Mouse (Mus musculus) MEL (cell line): ENCODE measurements at regions not wholly inside any gene's neighbourhood (a gene's known extent, or its start where the extent isn't known, plus 50 kb on each side); places are given as distances from the start of the nearest gene placed in this dataset.

Experiments
- DNase-seq: peaks from one replicate; pipeline ENCODE4 v3.0.0; 2011; ENCODE audit warnings: low read depth, low spot score
- H3K27ac ChIP-seq: 2 replicates; pipeline ENCODE4 v1.5.1; 2012; ENCODE audit warnings: low read depth, mild to moderate bottlenecking, control low read depth, low read length, moderate library complexity; ENCODE audit not compliant: control insufficient read depth
- H3K27me3 ChIP-seq, 2 experiments: fragments of 150-350 bp in 1 of 2; sonication (generic) in 1 of 2; 2 replicates each; pipeline ENCODE4 v1.6.1; 2012; ENCODE audit warnings: low read length in 2 of 2, mild to moderate bottlenecking in 2 of 2, improper control_type of control experiment in 1 of 2, moderate library complexity in 1 of 2; ENCODE audit not compliant: insufficient read depth in 2 of 2, control insufficient read depth in 1 of 2
- H3K36me3 ChIP-seq, 2 experiments: 2 replicates each; pipeline ENCODE4 v1.6.1; 2012 to 2014; ENCODE audit warnings: low read length in 2 of 2, improper control_type of control experiment in 1 of 2, inconsistent platforms in 1 of 2, mild to moderate bottlenecking in 1 of 2; ENCODE audit not compliant: insufficient read depth in 2 of 2, control insufficient read depth in 1 of 2
- H3K4me1 ChIP-seq, 2 experiments: fragments of 150-350 bp in 1 of 2; sonication (generic) in 1 of 2; 2 replicates each; pipeline ENCODE4 v1.6.1; 2012; ENCODE audit warnings: low read length in 2 of 2, improper control_type of control experiment in 1 of 2, mild to moderate bottlenecking in 1 of 2; ENCODE audit not compliant: insufficient read depth in 2 of 2, control insufficient read depth in 1 of 2
- H3K4me3 ChIP-seq, 2 experiments: fragments of 150-350 bp in 1 of 2; sonication (generic) in 1 of 2; 2 replicates each; pipeline ENCODE4 v1.5.1; 2012; ENCODE audit warnings: low read depth in 2 of 2, low read length in 2 of 2, mild to moderate bottlenecking in 2 of 2, moderate library complexity in 2 of 2, control low read depth in 1 of 2, improper control_type of control experiment in 1 of 2; ENCODE audit not compliant: control insufficient read depth in 1 of 2, insufficient read depth in 1 of 2
- H3K79me2 ChIP-seq: 2 replicates; pipeline ENCODE4 v1.6.1; 2012; ENCODE audit warnings: mild to moderate bottlenecking, low read length, moderate library complexity; ENCODE audit not compliant: control insufficient read depth, poor library complexity, insufficient read depth
- H3K9ac ChIP-seq: 2 replicates; pipeline ENCODE4 v1.6.1; 2012; ENCODE audit warnings: low read depth, mild to moderate bottlenecking, control low read depth, low read length, moderate library complexity; ENCODE audit not compliant: control insufficient read depth, poor library complexity, severe bottlenecking
- H3K9me3 ChIP-seq: fragments of 150-350 bp; sonication (generic); replicated peaks from 2 replicates; pipeline ENCODE4 v1.6.1; 2012; ENCODE audit warnings: mild to moderate bottlenecking, low read length, improper control_type of control experiment, moderate library complexity; ENCODE audit not compliant: insufficient read depth
- BHLHE40 ChIP-seq: IDR thresholded peaks from 2 replicates; pipeline ENCODE4 v1.6.1; 2012; ENCODE audit warnings: low read depth, mild to moderate bottlenecking, inconsistent platforms, low read length, improper control_type of control experiment, borderline replicate concordance
- CHD1 ChIP-seq: IDR thresholded peaks from 2 replicates; pipeline ENCODE4 v1.6.1; 2012; ENCODE audit warnings: low read depth, mild to moderate bottlenecking, inconsistent platforms, low read length, improper control_type of control experiment
- CHD2 ChIP-seq: IDR thresholded peaks from 2 replicates; pipeline ENCODE4 v1.6.1; 2011; ENCODE audit warnings: low read length, improper control_type of control experiment
- E2F4 ChIP-seq: IDR thresholded peaks from 2 replicates; pipeline ENCODE4 v1.6.1; 2011; ENCODE audit warnings: low read depth, low read length, improper control_type of control experiment, borderline replicate concordance
- ELF1 ChIP-seq: IDR thresholded peaks from 2 replicates; pipeline ENCODE4 v1.6.1; 2014; ENCODE audit warnings: low read depth, mild to moderate bottlenecking, inconsistent platforms, low read length, improper control_type of control experiment, moderate library complexity
- EP300 ChIP-seq, 2 experiments: IDR thresholded peaks; 2 replicates each; pipeline ENCODE4 v1.6.1; 2011; ENCODE audit warnings: improper control_type of control experiment in 2 of 2, low read length in 2 of 2, low read depth in 1 of 2, mild to moderate bottlenecking in 1 of 2
- GABPA ChIP-seq: IDR thresholded peaks from 2 replicates; pipeline ENCODE4 v1.6.1; 2012; ENCODE audit warnings: low read depth, mild to moderate bottlenecking, inconsistent platforms, low read length, improper control_type of control experiment, moderate library complexity
- JUND ChIP-seq: IDR thresholded peaks from 2 replicates; pipeline ENCODE4 v1.6.1; 2011; ENCODE audit warnings: low read depth, mild to moderate bottlenecking, improper control_type of control experiment, low read length
- KAT2A ChIP-seq: conservative IDR thresholded peaks from 2 replicates; pipeline ENCODE4 v1.6.1; 2012; ENCODE audit warnings: low read depth, low read length, improper control_type of control experiment, inconsistent platforms
- MAX ChIP-seq: IDR thresholded peaks from 2 replicates; pipeline ENCODE4 v1.6.1; 2011; ENCODE audit warnings: low read length, improper control_type of control experiment
- MXI1 ChIP-seq: IDR thresholded peaks from 2 replicates; pipeline ENCODE4 v1.6.1; 2011; ENCODE audit warnings: mild to moderate bottlenecking, low read depth, low read length, improper control_type of control experiment
- MYB ChIP-seq: IDR thresholded peaks from 2 replicates; pipeline ENCODE4 v1.6.1; 2011; ENCODE audit warnings: mild to moderate bottlenecking, low read depth, low read length, improper control_type of control experiment
- NELFE ChIP-seq: IDR thresholded peaks from 2 replicates; pipeline ENCODE4 v1.6.1; 2011; ENCODE audit warnings: low read depth, low read length, improper control_type of control experiment
- POLR2AphosphoS5 ChIP-seq: IDR thresholded peaks from 2 replicates; pipeline ENCODE4 v1.6.1; 2012; ENCODE audit warnings: low read depth, borderline replicate concordance, mild to moderate bottlenecking, inconsistent platforms, low read length, moderate library complexity, mixed read lengths
- RAD21 ChIP-seq: IDR thresholded peaks from 2 replicates; pipeline ENCODE4 v1.6.1; 2011; ENCODE audit warnings: mild to moderate bottlenecking, low read depth, low read length, improper control_type of control experiment
- RCOR1 ChIP-seq: IDR thresholded peaks from 2 replicates; pipeline ENCODE4 v1.6.1; 2012; ENCODE audit warnings: low read depth, mild to moderate bottlenecking, inconsistent platforms, low read length, improper control_type of control experiment
- TAL1 ChIP-seq: IDR thresholded peaks from 2 replicates; pipeline ENCODE4 v1.6.1; 2012; ENCODE audit warnings: mild to moderate bottlenecking, inconsistent platforms, low read length, moderate library complexity, mixed read lengths
- UBTF ChIP-seq: IDR thresholded peaks from 2 replicates; pipeline ENCODE4 v1.6.1; 2012; ENCODE audit warnings: low read depth, mild to moderate bottlenecking, inconsistent platforms, low read length, improper control_type of control experiment, moderate library complexity, borderline replicate concordance; ENCODE audit not compliant: insufficient read depth
- USF1 ChIP-seq: IDR thresholded peaks from 2 replicates; pipeline ENCODE4 v1.6.1; 2014; ENCODE audit warnings: low read depth, mild to moderate bottlenecking, inconsistent platforms, low read length, improper control_type of control experiment, moderate library complexity
- USF2 ChIP-seq, 2 experiments: IDR thresholded peaks; 2 replicates each; pipeline ENCODE4 v1.6.1; 2011 to 2012; ENCODE audit warnings: improper control_type of control experiment in 2 of 2, low read length in 2 of 2, borderline replicate concordance in 1 of 2, inconsistent platforms in 1 of 2, low read depth in 1 of 2, mild to moderate bottlenecking in 1 of 2; ENCODE audit not compliant: insufficient read depth in 1 of 2
- ZKSCAN1 ChIP-seq: IDR thresholded peaks from 2 replicates; pipeline ENCODE4 v1.6.1; 2012; ENCODE audit warnings: low read depth, mild to moderate bottlenecking, inconsistent platforms, low read length, improper control_type of control experiment, moderate library complexity
- ZNF384 ChIP-seq: IDR thresholded peaks from 2 replicates; pipeline ENCODE4 v1.6.1; 2012; ENCODE audit warnings: low read depth, mild to moderate bottlenecking, inconsistent platforms, low read length, improper control_type of control experiment

DNA sequence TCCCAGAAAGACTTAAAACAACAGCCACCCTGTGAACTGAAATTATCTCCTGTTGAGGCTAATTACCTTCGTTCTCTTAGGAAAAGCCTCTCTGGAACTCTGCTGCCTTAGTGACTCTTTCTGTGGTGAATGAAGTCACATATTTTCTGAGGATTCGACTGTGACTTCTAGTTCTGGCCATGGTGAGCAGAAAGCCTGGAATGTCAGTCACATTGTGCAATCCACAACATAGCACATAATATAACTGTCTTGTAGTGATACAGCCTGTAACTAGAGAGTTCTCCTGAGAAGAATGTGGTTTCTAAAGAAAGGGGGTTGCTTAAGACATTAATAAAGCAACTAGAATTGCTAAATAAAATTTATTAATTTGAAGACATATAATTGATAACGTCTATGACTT lies 342.7 kb downstream of the Fbxo8 start:
- Histone ChIP-seq H3K36me3 (no peaks in the 10 kb centered on the region), H3K4me1 (no peaks in the 10 kb centered on the region), H3K27ac (no peak overlapping the region), H3K79me2 (no peaks in the 10 kb centered on the region), H3K4me3 (no peak overlapping the region), H3K9ac (no peak overlapping the region), H3K9me3 (no peaks in the 10 kb centered on the region; the same call in 1 of the 2 replicates), H3K27me3 (no peaks in the 10 kb centered on the region)
- TF ChIP-seq RAD21 (no peak), ELF1 (no peak), USF2 (IDR thresholded peaks at IDR 0.05; ENCODE audit: borderline replicate concordance in 1 of 2, insufficient read depth in 1 of 2, low read depth in 1 of 2, low read length in 2 of 2) (no peak), E2F4 (no peak), EP300 (IDR thresholded peaks at IDR 0.05; ENCODE audit: low read depth in 1 of 2, low read length in 2 of 2) (no peak)
- no peak for DNase-seq

DNA sequence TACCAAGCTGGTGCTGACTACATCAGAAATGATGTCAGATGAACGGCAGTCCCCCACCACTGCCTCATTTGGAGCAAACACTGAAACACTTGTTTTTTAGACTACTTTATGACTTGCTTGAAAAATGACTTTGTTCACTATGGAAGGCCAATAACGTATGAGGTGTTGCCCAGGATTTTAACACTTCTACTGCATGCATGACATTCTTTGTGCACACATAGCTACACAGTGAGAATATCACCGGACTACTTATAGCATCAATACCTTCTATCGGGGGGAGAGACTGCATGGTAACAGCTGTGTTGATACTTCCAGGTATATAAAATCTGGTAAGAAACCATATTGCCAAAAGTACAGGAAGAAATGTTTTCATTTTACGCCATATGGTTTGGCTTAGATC lies 364.5 kb downstream of the Fbxo8 start:
- Histone ChIP-seq H3K27ac (no peak overlapping the region), H3K9me3 (no peaks in the 10 kb centered on the region), H3K36me3 (no peaks in the 10 kb centered on the region), H3K9ac (no peak overlapping the region), H3K27me3 (no peaks in the 10 kb centered on the region), H3K79me2 (no peaks in the 10 kb centered on the region), H3K4me1 (no peaks in the 10 kb centered on the region), H3K4me3 (no peak overlapping the region)
- DNase-seq = no peak
- TF ChIP-seq TAL1 = no peak

DNA sequence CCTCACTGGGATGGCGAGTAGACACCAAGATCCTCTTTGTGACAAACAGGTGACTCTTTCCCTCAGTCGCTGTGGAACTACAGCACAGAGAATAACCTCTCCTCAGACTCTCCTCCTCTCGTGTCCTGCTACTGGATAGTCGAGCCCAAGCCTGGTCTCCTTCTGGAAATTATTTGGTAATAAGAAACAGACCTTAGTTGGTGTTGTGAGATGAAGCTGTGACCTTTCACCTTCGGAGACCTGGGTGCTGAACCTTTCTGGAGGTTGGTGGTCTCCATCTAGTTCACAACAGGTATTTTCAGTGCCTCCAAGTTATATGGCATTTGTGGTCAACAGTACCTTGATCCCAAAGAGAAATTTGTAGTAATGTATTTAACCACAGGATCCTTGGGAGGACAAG lies 365.1 kb downstream of the Fbxo8 start:
- Histone ChIP-seq H3K36me3 (no peaks in the 10 kb centered on the region), H3K79me2 (no peaks in the 10 kb centered on the region), H3K9ac (no peak overlapping the region), H3K4me3 (no peak overlapping the region), H3K9me3 (no peaks in the 10 kb centered on the region), H3K27ac (no peak overlapping the region), H3K4me1 (no peaks in the 10 kb centered on the region), H3K27me3 (no peaks in the 10 kb centered on the region)
- no peak for TF ChIP-seq CHD1
- TF ChIP-seq MXI1 = no peak
- no peak for TF ChIP-seq MYB
- no peak for TF ChIP-seq RCOR1
- TF ChIP-seq KAT2A = no peak
- TF ChIP-seq E2F4 = no peak
- TF ChIP-seq ZKSCAN1 = no peak
- no peak for TF ChIP-seq EP300 (IDR thresholded peaks at IDR 0.05; ENCODE audit: low read depth in 1 of 2, low read length in 2 of 2)
- TF ChIP-seq CHD2 = no peak
- no peak for TF ChIP-seq JUND
- no peak for TF ChIP-seq ZNF384
- TF ChIP-seq BHLHE40 = no peak
- no peak for TF ChIP-seq NELFE
- no peak for TF ChIP-seq UBTF
- no peak for TF ChIP-seq MAX
- no peak for TF ChIP-seq POLR2AphosphoS5
- no peak for TF ChIP-seq GABPA
- no peak for TF ChIP-seq USF1
- no peak for DNase-seq
